Mouse (Mus musculus) midbrain, embryonic 16.5 days (tissue): ENCODE results near the gene Ptchd1. TPM values are rescaled to one million over a fixed set of nuclear protein-coding genes. Genes with fewer than 3 reads are reported as not detected.

Experiments
- polyA plus RNA-seq: library from polyadenylated mRNA; unstranded; fragments of >200 nt; fragmentation: Nextera tagmentation; extraction: Ambion mirVana; gene quantifications from 2 replicates; pipeline ENCODE4 v1.2.1, GENCODE M21; 2015

Ptchd1 gene
- polyA plus RNA-seq, 1 experiment from 2014 or later, result 10.9 TPM

Other genes starting within 250 kb of the Ptchd1 start
- gene Gm15155, start 927 bp upstream of the Ptchd1 start, polyA plus RNA-seq, result not detected in 2 replicates